Mouse (Mus musculus) lung, postnatal 0 days (tissue): ENCODE data around the gene Pcnx.

ENCODE experiments used
- CTCF ChIP-seq: IDR thresholded peaks from 2 replicates; pipeline ENCODE4 v1.5.1; 2016; ENCODE audit warnings: antibody characterized with exemption, mild to moderate bottlenecking
- EP300 ChIP-seq: IDR thresholded peaks from 2 replicates; pipeline ENCODE4 v1.6.1; 2016; ENCODE audit warnings: antibody characterized with exemption, mild to moderate bottlenecking, control low read depth

- TF ChIP-seq CTCF (no peak), EP300 (no peak)
Observed at GRCm38 (mm10) chr12:81958351-81958750, 98.5 kb downstream of the Pcnx start.
